Mouse (Mus musculus): ENCODE data around the gene Cyp4f18.

- TF ChIP-seq CTCF (IDR thresholded peaks at IDR 0.05; ENCODE audit: low read depth, low read length) = no peak
- TF ChIP-seq POLR2A (IDR thresholded peaks at IDR 0.05; ENCODE audit: borderline replicate concordance, low read depth, low read length) = no peak
Observed at GRCm38 (mm10) chr8:72018141-72018540, 8.7 kb upstream of the Cyp4f18 start.

All from bone marrow macrophage, adult 2 months (primary cell).